Mouse (Mus musculus) cerebellum, adult 2 months (tissue): ENCODE results near the gene Phactr2.

Source experiments
- CTCF ChIP-seq: fragments of 200-500 bp; IDR thresholded peaks from 2 replicates; pipeline ENCODE4 v1.5.1; 2011; ENCODE audit warnings: low read depth, mild to moderate bottlenecking, control low read depth, low read length, moderate library complexity, borderline replicate concordance; ENCODE audit not compliant: insufficient read depth
- POLR2A ChIP-seq: fragments of 200-500 bp; IDR thresholded peaks from 2 replicates; pipeline ENCODE4 v1.6.1; 2011; ENCODE audit warnings: low read length, control low read depth, borderline replicate concordance; ENCODE audit not compliant: insufficient read depth

- no peak for TF ChIP-seq CTCF
- no peak for TF ChIP-seq POLR2A
Measured at GRCm38 (mm10) chr10:13443647-13444046, 30.6 kb downstream of the Phactr2 start.
